Mouse (Mus musculus) small intestine, adult 2 months (tissue): ENCODE data around the gene Ptprd. TPM values are rescaled to one million over a fixed set of nuclear protein-coding genes. Genes with fewer than 3 reads are reported as not detected.

Source experiments
- H3K27ac ChIP-seq: fragments of 200-500 bp; 2 replicates; pipeline ENCODE4 v1.5.1; 2012; ENCODE audit warnings: low read depth, low read length, control low read depth, inconsistent platforms; ENCODE audit not compliant: insufficient read depth
- H3K27me3 ChIP-seq: fragments of 200-500 bp; 2 replicates; pipeline ENCODE4 v1.6.1; 2012; ENCODE audit warnings: mild to moderate bottlenecking, moderate library complexity, low read length, inconsistent platforms; ENCODE audit not compliant: control insufficient read depth, insufficient read depth
- H3K36me3 ChIP-seq: fragments of 200-500 bp; 2 replicates; pipeline ENCODE4 v1.6.1; 2012; ENCODE audit warnings: mild to moderate bottlenecking, low read length, control low read depth, inconsistent platforms; ENCODE audit not compliant: control insufficient read depth, insufficient read depth
- H3K4me1 ChIP-seq: fragments of 200-500 bp; 2 replicates; pipeline ENCODE4 v1.6.1; 2012; ENCODE audit warnings: low read length, inconsistent platforms, mixed read lengths; ENCODE audit not compliant: control insufficient read depth, insufficient read depth, insufficient read length
- H3K4me3 ChIP-seq: fragments of 200-500 bp; 2 replicates; pipeline ENCODE4 v1.5.1; 2012; ENCODE audit warnings: low read depth, mild to moderate bottlenecking, control low read depth, inconsistent platforms, low read length, moderate library complexity
- CTCF ChIP-seq: fragments of 200-500 bp; IDR thresholded peaks from 2 replicates; pipeline ENCODE4 v1.5.1; 2012; ENCODE audit warnings: low read depth, mild to moderate bottlenecking, control low read depth, inconsistent platforms, low read length, moderate library complexity, mixed read lengths; ENCODE audit not compliant: insufficient replicate concordance, insufficient read length; ENCODE audit errors: extremely low read depth
- POLR2A ChIP-seq: fragments of 200-500 bp; IDR thresholded peaks from 2 replicates; pipeline ENCODE4 v1.6.1; 2012; ENCODE audit warnings: low read depth, mild to moderate bottlenecking, control low read depth, inconsistent platforms, low read length, moderate library complexity
- WGBS: fragments of 180-500 bp; shearing (Covaris S2); methylation state at CpG from one replicate; pipeline ENCODE4 v1.1.7; 2018; 5-methylcytosine and 5-hydroxymethylcytosine counted together
- polyA plus RNA-seq: library from polyadenylated mRNA; depleted of rRNA; stranded (reverse); fragments of >200 nt; gene quantifications from 2 replicates; pipeline ENCODE4 v1.2.3, GENCODE M21; 2012

The Ptprd gene
- polyA plus RNA-seq, 1 experiment: 1.5 TPM

DNA sequence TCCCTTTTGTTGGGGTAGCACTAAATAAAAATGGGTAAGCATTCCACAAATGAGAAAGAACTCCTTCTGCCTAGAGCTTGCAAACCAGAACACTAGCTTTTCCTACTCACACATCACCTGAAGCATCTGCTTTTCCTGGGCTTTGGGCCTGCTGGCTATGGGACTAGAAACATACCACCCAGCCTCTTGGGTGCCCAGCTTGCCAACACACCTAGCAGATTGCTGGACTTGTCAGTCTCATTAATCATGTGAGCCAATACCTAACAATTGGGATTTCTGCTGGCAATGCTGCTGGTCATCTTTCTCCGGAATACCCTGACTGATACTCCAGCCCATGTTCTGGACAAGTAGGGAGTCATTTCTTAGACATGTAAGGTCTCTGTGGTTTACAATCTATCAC lies 1973.9 kb downstream of the Ptprd start:
- Histone ChIP-seq H3K4me1 (no peaks in the 10 kb centered on the region), H3K36me3 (no peaks in the 10 kb centered on the region), H3K4me3 (no peak overlapping the region), H3K27me3 (no peaks in the 10 kb centered on the region), H3K27ac (no peak overlapping the region)
- no peak for TF ChIP-seq POLR2A
- no peak for TF ChIP-seq CTCF
- WGBS: 95% methylated on average over 1 of the region's 1 CpGs

DNA sequence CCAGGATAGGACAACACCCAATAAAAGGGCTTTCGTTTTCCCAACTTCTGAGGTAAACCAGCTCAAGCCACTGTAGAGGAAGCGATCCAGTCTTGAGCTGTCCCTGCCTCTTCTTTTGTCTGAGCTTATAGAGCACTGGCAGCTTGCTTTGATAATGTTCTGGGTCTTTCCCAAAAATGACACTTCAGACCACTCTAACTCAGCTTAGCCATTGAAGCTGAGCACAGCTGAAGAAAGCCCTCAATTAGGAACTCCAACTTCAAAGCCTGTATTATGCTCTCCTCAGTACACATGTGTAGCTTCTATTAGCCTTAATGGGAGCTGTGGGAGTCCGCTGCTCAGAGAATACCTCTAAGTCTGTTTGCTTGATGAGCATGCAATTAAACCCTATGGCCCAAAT lies 1988.0 kb downstream of the Ptprd start:
- Histone ChIP-seq H3K27ac (no peak overlapping the region), H3K27me3 (no peaks in the 10 kb centered on the region), H3K4me1 (no peaks in the 10 kb centered on the region), H3K36me3 (no peaks in the 10 kb centered on the region), H3K4me3 (no peak overlapping the region)
- 94% methylated on average over 3 of the region's 3 CpGs for WGBS
- no peak for TF ChIP-seq CTCF
- no peak for TF ChIP-seq POLR2A

DNA sequence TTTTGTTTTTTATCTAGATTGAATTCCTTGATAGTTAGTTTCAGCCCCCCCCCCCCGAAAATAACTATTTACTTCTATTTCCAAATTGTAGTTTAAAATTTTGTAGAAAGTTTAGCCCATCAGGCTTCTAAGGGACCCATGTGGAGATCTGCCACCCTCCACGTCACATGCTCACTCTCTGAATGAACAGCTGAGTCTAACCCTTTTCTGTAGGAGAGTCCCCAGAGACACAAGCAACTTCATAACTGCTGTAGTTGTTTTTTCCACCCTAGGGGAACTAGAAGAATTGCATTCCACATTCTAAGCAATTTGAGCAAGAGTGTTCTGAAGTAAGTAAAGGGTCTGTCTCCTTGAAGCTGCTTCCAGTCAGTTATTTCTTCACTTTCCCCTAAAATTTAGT lies 1989.2 kb downstream of the Ptprd start:
- TF ChIP-seq POLR2A: no peak
- TF ChIP-seq CTCF: no peak
- Histone ChIP-seq H3K27ac (no peak overlapping the region), H3K36me3 (no peaks in the 10 kb centered on the region), H3K4me1 (no peaks in the 10 kb centered on the region), H3K4me3 (no peak overlapping the region), H3K27me3 (no peaks in the 10 kb centered on the region)
- 63% methylated on average over 2 of the region's 2 CpGs for WGBS

DNA sequence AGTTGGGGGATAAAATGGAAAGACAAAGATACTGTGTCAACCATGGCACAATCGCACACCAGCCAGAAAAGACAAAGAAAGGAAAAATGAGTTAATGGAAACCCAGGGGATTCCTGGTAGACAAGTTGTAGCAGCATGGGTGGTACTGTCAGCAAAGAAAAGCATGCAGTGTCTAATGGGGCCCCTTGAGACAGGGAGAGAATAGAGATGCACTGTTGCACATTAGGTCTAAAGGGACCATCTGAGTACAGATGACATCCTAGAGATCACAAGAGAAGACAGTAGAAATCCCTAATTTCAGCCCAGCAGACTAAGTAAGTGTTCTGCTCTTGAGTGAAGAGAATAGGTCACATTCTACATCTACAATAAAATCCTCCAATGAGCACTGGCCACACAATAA lies 1993.7 kb downstream of the Ptprd start:
- no peak for TF ChIP-seq POLR2A
- no peak for TF ChIP-seq CTCF
- Histone ChIP-seq H3K4me1 (no peaks in the 10 kb centered on the region), H3K27ac (no peak overlapping the region), H3K36me3 (no peaks in the 10 kb centered on the region), H3K27me3 (no peaks in the 10 kb centered on the region), H3K4me3 (no peak overlapping the region)
- 88% methylated on average over 1 of the region's 1 CpGs for WGBS

DNA sequence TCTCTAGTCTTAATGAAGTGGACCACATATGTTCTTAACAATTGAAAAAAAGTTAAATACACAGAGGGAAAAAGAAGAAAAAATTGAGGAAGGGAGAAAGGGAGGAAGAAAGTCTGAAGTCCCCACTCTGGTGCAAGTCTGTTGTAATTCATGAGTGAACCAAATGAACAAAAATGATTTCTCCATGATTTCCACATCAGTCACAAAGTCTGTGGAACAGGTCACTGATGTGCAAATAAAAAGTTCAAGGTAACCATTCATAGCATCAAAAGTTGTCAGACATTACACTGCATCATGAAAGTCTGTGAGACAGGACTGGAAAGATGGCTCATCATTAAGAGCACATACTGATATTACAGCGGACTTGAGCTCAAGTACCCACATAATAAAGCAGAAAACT lies 1996.6 kb downstream of the Ptprd start:
- H3K27me3 ChIP-seq: no peaks in the 10 kb centered on the region
- H3K27ac ChIP-seq: no peak overlapping the region
- TF ChIP-seq CTCF: no peak
- TF ChIP-seq POLR2A: no peak
- no peaks in the 10 kb centered on the region for H3K36me3 ChIP-seq
- H3K4me3 ChIP-seq: no peak overlapping the region
- H3K4me1 ChIP-seq: no peaks in the 10 kb centered on the region
- WGBS: 92% methylated on average over 1 of the region's 1 CpGs

DNA sequence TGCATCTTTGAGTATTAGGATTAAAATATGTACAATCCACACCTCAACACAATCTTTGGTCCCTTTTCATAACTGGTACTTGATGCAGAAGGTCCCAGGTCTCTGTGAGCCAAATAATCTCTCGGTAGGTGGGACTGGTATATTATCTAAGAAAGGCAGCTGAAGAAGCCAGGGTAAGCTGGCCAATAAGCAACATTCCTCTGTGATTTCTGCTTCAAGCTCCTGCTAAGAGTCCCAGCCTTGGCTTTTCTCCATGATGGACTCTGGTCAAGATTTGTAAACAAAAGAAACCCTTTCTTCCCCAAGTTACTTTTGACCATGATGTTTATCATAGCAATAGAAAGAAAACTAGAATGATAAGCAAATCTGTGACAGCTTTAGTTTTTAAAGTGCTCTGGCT lies 2012.4 kb downstream of the Ptprd start:
- 37% methylated on average over 1 of the region's 1 CpGs for WGBS
- no peaks in the 10 kb centered on the region for H3K36me3 ChIP-seq
- H3K4me1 ChIP-seq: no peaks in the 10 kb centered on the region
- H3K4me3 ChIP-seq: no peak overlapping the region
- H3K27ac ChIP-seq: no peak overlapping the region
- no peaks in the 10 kb centered on the region for H3K27me3 ChIP-seq
- TF ChIP-seq POLR2A: no peak
- TF ChIP-seq CTCF: no peak

DNA sequence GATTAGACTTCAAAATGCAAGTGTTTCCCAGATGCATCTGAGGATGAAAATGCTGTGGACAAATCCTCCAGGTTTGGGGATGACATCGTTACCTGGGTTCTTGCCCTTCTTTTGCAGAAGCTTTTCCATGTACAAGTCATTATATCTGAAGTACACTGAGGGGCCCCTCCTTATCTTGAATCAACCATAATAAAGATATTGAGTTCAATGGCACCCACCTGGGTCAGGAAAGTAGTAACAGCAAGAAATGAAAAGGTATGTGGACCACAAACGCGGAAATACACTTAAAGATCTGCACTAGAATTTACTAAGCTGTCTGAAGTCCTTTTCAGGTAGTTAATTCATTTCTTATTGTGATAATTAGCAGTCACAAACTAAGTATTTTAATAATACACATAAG lies 2017.0 kb downstream of the Ptprd start:
- 50% methylated on average over 3 of the region's 3 CpGs for whole genome bisulfite sequencing
- Histone ChIP-seq H3K4me3 (no peak overlapping the region), H3K27me3 (no peaks in the 10 kb centered on the region), H3K27ac (no peak overlapping the region), H3K36me3 (no peaks in the 10 kb centered on the region), H3K4me1 (no peaks in the 10 kb centered on the region)
- no peak for TF ChIP-seq CTCF
- no peak for TF ChIP-seq POLR2A

DNA sequence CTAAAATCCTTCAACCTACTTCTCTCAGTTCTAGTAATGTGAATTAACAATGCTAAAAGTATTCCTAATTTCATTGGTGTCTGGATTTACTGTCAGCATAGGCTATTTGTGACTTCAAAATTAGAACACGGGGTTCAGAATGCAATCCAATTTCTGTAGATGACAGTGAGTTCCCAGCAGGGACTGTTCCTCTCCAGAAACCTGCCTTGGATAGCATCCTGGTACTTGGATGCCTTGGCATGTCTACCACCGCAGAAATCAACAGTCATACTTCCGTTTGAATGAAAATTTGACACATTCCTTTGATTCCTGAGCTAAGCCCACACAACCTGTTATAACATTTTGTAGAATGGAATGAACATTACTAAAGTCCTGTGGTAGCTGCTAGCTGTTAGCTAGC lies 2018.3 kb downstream of the Ptprd start:
- no peaks in the 10 kb centered on the region for H3K4me1 ChIP-seq
- H3K36me3 ChIP-seq: no peaks in the 10 kb centered on the region
- WGBS: 93% methylated on average over 3 of the region's 3 CpGs

More for the DNA sequence above, 2018.3 kb downstream of the Ptprd start:
- no peaks in the 10 kb centered on the region for H3K27me3 ChIP-seq
- TF ChIP-seq POLR2A (no peak), CTCF (no peak)
- no peak overlapping the region for H3K27ac ChIP-seq
- no peak overlapping the region for H3K4me3 ChIP-seq
